Mouse (Mus musculus): ENCODE measurements at regions not wholly inside any gene's neighbourhood (a gene's known extent, or its start where the extent isn't known, plus 50 kb on each side); places are given as distances from the start of the nearest gene placed in this dataset.

GRCm38 (mm10) chr5:111823842-111824241 is 90.1 kb downstream of the Gm26897 start:
- no peak for ATAC-seq (replicated peaks; ENCODE audit: insufficient number of reproducible peaks, low FRiP score, low TSS enrichment, poor library complexity, severe bottlenecking)

- no peak for ATAC-seq (replicated peaks; ENCODE audit: insufficient number of reproducible peaks, low FRiP score, low TSS enrichment, poor library complexity, severe bottlenecking)
These were observed 90.9 kb downstream of the Gm26897 start for GRCm38 (mm10) chr5:111824600-111825130.

- ATAC-seq (replicated peaks; ENCODE audit: insufficient number of reproducible peaks, low FRiP score, low TSS enrichment, poor library complexity, severe bottlenecking) = no peak
These were observed 96.2 kb downstream of the Gm26897 start for GRCm38 (mm10) chr5:111829891-111830290.

- ATAC-seq (replicated peaks; ENCODE audit: insufficient number of reproducible peaks, low FRiP score, low TSS enrichment, poor library complexity, severe bottlenecking) = no peak
These were observed 102.3 kb downstream of the Gm26897 start for GRCm38 (mm10) chr5:111835737-111836667.

- ATAC-seq (replicated peaks; ENCODE audit: insufficient number of reproducible peaks, low FRiP score, low TSS enrichment, poor library complexity, severe bottlenecking) = no peak
These were observed 103.0 kb downstream of the Gm26897 start for GRCm38 (mm10) chr5:111836668-111837234.

GRCm38 (mm10) chr5:111842461-111842860 is 108.7 kb downstream of the Gm26897 start:
- no peak for ATAC-seq (replicated peaks; ENCODE audit: insufficient number of reproducible peaks, low FRiP score, low TSS enrichment, poor library complexity, severe bottlenecking)

- ATAC-seq (replicated peaks; ENCODE audit: insufficient number of reproducible peaks, low FRiP score, low TSS enrichment, poor library complexity, severe bottlenecking) = no peak
These were observed 110.0 kb downstream of the Gm26897 start for GRCm38 (mm10) chr5:111843622-111844239.

GRCm38 (mm10) chr5:111844528-111844927 is 110.8 kb downstream of the Gm26897 start:
- ATAC-seq (replicated peaks; ENCODE audit: insufficient number of reproducible peaks, low FRiP score, low TSS enrichment, poor library complexity, severe bottlenecking) = no peak

- no peak for ATAC-seq (replicated peaks; ENCODE audit: insufficient number of reproducible peaks, low FRiP score, low TSS enrichment, poor library complexity, severe bottlenecking)
These were observed 115.2 kb downstream of the Gm26897 start for GRCm38 (mm10) chr5:111848917-111849316.

- no peak for ATAC-seq (replicated peaks; ENCODE audit: insufficient number of reproducible peaks, low FRiP score, low TSS enrichment, poor library complexity, severe bottlenecking)
These were observed 119.0 kb downstream of the Gm26897 start for GRCm38 (mm10) chr5:111852682-111853081.

- ATAC-seq (replicated peaks; ENCODE audit: insufficient number of reproducible peaks, low FRiP score, low TSS enrichment, poor library complexity, severe bottlenecking) = no peak
These were observed 121.6 kb downstream of the Gm26897 start for GRCm38 (mm10) chr5:111855366-111855765.

- no peak for ATAC-seq (replicated peaks; ENCODE audit: insufficient number of reproducible peaks, low FRiP score, low TSS enrichment, poor library complexity, severe bottlenecking)
These were observed 123.5 kb downstream of the Gm26897 start for GRCm38 (mm10) chr5:111857200-111857599.

GRCm38 (mm10) chr5:111860436-111860835 is 126.7 kb downstream of the Gm26897 start:
- ATAC-seq (replicated peaks; ENCODE audit: insufficient number of reproducible peaks, low FRiP score, low TSS enrichment, poor library complexity, severe bottlenecking) = no peak

- ATAC-seq (replicated peaks; ENCODE audit: insufficient number of reproducible peaks, low FRiP score, low TSS enrichment, poor library complexity, severe bottlenecking) = no peak
These were observed 128.6 kb downstream of the Gm26897 start for GRCm38 (mm10) chr5:111862331-111862730.

GRCm38 (mm10) chr5:111863922-111864321 is 130.2 kb downstream of the Gm26897 start:
- no peak for ATAC-seq (replicated peaks; ENCODE audit: insufficient number of reproducible peaks, low FRiP score, low TSS enrichment, poor library complexity, severe bottlenecking)

- no peak for ATAC-seq (replicated peaks; ENCODE audit: insufficient number of reproducible peaks, low FRiP score, low TSS enrichment, poor library complexity, severe bottlenecking)
These were observed 130.9 kb downstream of the Gm26897 start for GRCm38 (mm10) chr5:111864606-111865005.

- ATAC-seq (replicated peaks; ENCODE audit: insufficient number of reproducible peaks, low FRiP score, low TSS enrichment, poor library complexity, severe bottlenecking) = no peak
These were observed 135.3 kb downstream of the Gm26897 start for GRCm38 (mm10) chr5:111869011-111869410.

GRCm38 (mm10) chr5:111877165-111877793 is 143.6 kb downstream of the Gm26897 start:
- ATAC-seq (replicated peaks; ENCODE audit: insufficient number of reproducible peaks, low FRiP score, low TSS enrichment, poor library complexity, severe bottlenecking) = no peak

- no peak for ATAC-seq (replicated peaks; ENCODE audit: insufficient number of reproducible peaks, low FRiP score, low TSS enrichment, poor library complexity, severe bottlenecking)
These were observed 145.3 kb downstream of the Gm26897 start for GRCm38 (mm10) chr5:111879044-111879443.
